Mouse (Mus musculus) E14TG2a.4 (cell line): ENCODE data around the gene Hoga1.

Experiments
- CTCF ChIP-seq: conservative IDR thresholded peaks from 2 replicates; pipeline ENCODE4 v1.5.1; 2014; ENCODE audit warnings: low read length
- NANOG ChIP-seq: IDR thresholded peaks from 2 replicates; pipeline ENCODE4 v1.6.1; 2014; ENCODE audit warnings: borderline replicate concordance, low read length, mixed read lengths
- POU5F1 ChIP-seq: IDR thresholded peaks from 2 replicates; pipeline ENCODE4 v1.6.1; 2014; ENCODE audit warnings: low read length, borderline replicate concordance

GRCm38 (mm10) chr19:42035456-42036248 lies 9.8 kb upstream of the Hoga1 start, which contains the start of gene Ankrd2:
- TF ChIP-seq CTCF (peak; percentile 85), POU5F1 (no peak), NANOG (no peak)
